Mouse (Mus musculus) frontal cortex, postnatal 10 days (tissue): ENCODE results near the gene Olfr643.

Source experiments
- DNase-seq, 2 experiments: peaks; one replicate each; pipeline ENCODE4 v3.0.0; 2022; ENCODE audit warnings: low spot score in 2 of 2, mixed read lengths in 1 of 2

Olfr643 gene

GRCm38 (mm10) chr7:104137305-104137704 is at the start of gene Olfr643:
Gene Olfr643, minus strand, starts transcription at chr7:104137405.
- no peak for DNase-seq

GRCm38 (mm10) chr7:104183292-104183691 is 46.1 kb upstream of the Olfr643 start, which contains the start of gene Olfr648:
Gene Olfr648, minus strand, starts transcription at chr7:104183392.
- DNase-seq: no peak

- DNase-seq: no peak
Observed at GRCm38 (mm10) chr7:104179074-104179473, 41.9 kb upstream of the Olfr643 start.

GRCm38 (mm10) chr7:104178422-104179054 is 41.3 kb upstream of the Olfr643 start:
- DNase-seq: no peak

- no peak for DNase-seq
Observed at GRCm38 (mm10) chr7:104175085-104175484, 37.9 kb upstream of the Olfr643 start.

- no peak for DNase-seq
Observed at GRCm38 (mm10) chr7:104169634-104170204, 32.5 kb upstream of the Olfr643 start.

GRCm38 (mm10) chr7:104167105-104167504 is 29.9 kb upstream of the Olfr643 start:
- no peak for DNase-seq

- no peak for DNase-seq
Observed at GRCm38 (mm10) chr7:104150456-104150855, 13.3 kb upstream of the Olfr643 start, which contains the start of gene Ubqlnl. Gene Ubqlnl, minus strand, starts transcription at chr7:104150556.

- DNase-seq: no peak
Observed at GRCm38 (mm10) chr7:104143179-104143578, 6.0 kb upstream of the Olfr643 start, which contains the start of gene Ubqln3. Gene Ubqln3, minus strand, starts transcription at chr7:104143279.

- DNase-seq: no peak
Observed at GRCm38 (mm10) chr7:104129726-104130125, 7.5 kb downstream of the Olfr643 start, which contains the start of gene Ubqln5. Gene Ubqln5, minus strand, starts transcription at chr7:104129826.

GRCm38 (mm10) chr7:104104757-104104972 is 32.5 kb downstream of the Olfr643 start, which contains the start of gene Olfr646:
Gene Olfr646, plus strand, starts transcription at chr7:104104873.
- no peak for DNase-seq

- DNase-seq: no peak
Observed at GRCm38 (mm10) chr7:104103913-104104756, 33.1 kb downstream of the Olfr643 start.

GRCm38 (mm10) chr7:104085365-104085764 is 51.8 kb downstream of the Olfr643 start, which contains the start of gene Olfr645:
Gene Olfr645, minus strand, starts transcription at chr7:104085465.
- no peak for DNase-seq

GRCm38 (mm10) chr7:104071769-104072168 is 65.4 kb downstream of the Olfr643 start, which contains the start of gene Olfr644:
Gene Olfr644, minus strand, starts transcription at chr7:104071869.
- no peak for DNase-seq

- no peak for DNase-seq
Observed at GRCm38 (mm10) chr7:104061345-104061744, 75.9 kb downstream of the Olfr643 start, which contains the start of gene 4930516K23Rik. Gene 4930516K23Rik, minus strand, starts transcription at chr7:104061445.

GRCm38 (mm10) chr7:104059215-104059614 is 78.0 kb downstream of the Olfr643 start:
- DNase-seq: no peak

GRCm38 (mm10) chr7:104052566-104052965 is 84.6 kb downstream of the Olfr643 start, which contains the start of gene Olfr642:
Gene Olfr642, minus strand, starts transcription at chr7:104052666.
- no peak for DNase-seq

- DNase-seq: no peak
Observed at GRCm38 (mm10) chr7:104050745-104051144, 86.5 kb downstream of the Olfr643 start.

- DNase-seq: no peak
Observed at GRCm38 (mm10) chr7:104035145-104035544, 102.1 kb downstream of the Olfr643 start, which contains the start of gene Olfr641. Gene Olfr641, plus strand, starts transcription at chr7:104035445.

- DNase-seq: no peak
Observed at GRCm38 (mm10) chr7:104026978-104027377, 110.2 kb downstream of the Olfr643 start.

GRCm38 (mm10) chr7:104025473-104025872 is 111.7 kb downstream of the Olfr643 start, which contains the start of gene Olfr640:
Gene Olfr640, minus strand, starts transcription at chr7:104025573.
- no peak for DNase-seq

GRCm38 (mm10) chr7:104021651-104022050 is 115.6 kb downstream of the Olfr643 start:
- no peak for DNase-seq
